Mouse (Mus musculus) testis, postnatal 14 days (tissue): ENCODE data around the gene Supt5.

ENCODE experiments used
- DNase-seq: peaks from one replicate; pipeline ENCODE4 v3.0.0; 2021; ENCODE audit warnings: low spot score

Gene Supt5

GRCm38 (mm10) chr7:28301616-28302433 is 36.7 kb downstream of the Supt5 start, which contains the start of gene Dll3:
Dll3 (minus strand) TSS chr7:28302238.
- DNase-seq, result peak; percentile 65

DNA sequence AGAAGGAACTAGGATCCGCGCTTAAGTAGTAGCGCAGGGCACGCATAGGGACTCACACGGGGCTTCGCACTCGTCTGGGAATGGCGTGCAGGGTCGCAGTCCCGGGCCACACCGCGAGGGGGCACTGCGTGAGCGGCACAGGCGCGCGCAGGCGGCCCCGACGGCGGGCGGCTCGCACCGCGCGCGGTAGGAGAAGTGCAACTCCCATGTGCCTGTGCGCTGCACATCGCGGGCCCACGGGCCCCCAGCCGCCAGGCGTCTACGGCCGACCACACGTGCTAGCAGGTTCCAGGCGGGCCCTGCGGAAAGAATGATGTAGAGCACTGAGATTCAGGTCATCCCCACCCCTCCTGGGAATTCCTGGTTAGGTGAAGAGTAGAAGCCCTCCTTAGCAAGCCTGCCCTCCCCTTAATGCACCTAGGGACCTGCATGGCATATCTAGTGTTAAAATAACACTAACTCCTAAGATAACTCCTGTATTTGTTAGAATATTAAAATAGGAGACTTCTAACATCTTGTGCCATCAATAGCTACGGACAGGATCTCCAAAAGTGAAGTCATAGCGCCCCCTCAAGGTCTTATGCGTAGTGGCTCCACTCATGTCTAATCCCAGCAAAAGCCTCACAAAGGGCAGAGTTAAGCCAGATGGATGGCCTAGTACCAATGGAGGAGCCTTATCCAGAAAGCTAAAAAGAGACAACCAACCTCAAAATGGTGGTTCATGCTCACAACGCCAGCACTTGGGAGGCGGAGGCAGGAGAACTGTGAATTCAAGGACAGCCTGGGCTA is 39.5 kb downstream of the Supt5 start:
- DNase-seq, result peak; percentile 52

DNA sequence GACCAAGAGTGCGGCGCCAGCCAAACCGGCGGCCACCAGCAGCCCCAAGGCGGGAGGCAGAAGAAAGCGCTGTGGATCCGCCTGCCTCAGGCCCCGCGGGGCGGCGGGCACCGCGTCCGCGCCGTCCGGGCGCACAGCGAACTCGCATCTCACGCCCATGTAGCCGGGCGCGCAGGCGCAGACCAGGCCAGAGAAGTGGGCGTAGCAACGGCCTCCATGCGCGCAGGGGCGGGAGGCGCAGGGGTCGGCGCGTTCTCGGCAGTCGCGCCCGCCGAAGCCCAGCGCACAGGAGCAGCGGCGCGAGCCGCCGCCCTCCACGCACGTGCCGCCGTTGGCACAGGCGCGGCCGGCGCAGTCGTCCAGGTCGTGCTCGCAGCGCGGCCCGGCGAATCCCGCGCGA is 44.1 kb downstream of the Supt5 start:
- peak; percentile 88 for DNase-seq

- DNase-seq, result no peak
These were observed 47.6 kb downstream of the Supt5 start, which contains the start of gene Selenov for GRCm38 (mm10) chr7:28290638-28291590. Selenov (minus strand) TSS chr7:28291186.

DNA sequence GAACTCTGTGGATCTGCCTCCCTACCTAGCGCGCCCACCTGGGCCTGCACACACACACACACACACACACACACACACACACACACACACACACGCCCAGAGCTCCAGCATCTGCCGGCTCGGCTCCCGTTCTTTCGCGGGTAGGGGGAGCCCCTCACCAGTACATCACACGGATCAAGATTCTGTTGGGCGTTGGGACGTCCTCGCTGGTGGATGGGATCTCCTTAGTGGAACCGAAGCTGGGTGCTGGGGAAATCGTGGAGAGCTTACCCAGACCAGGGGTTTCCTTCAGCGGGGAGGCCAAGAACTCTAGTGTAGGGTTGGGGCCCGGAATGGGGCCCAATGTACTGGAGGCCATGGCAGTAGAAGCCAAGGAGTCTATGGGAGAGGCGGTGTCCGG is 48.4 kb downstream of the Supt5 start:
- DNase-seq, result no peak

GRCm38 (mm10) chr7:28280630-28281029 is 57.9 kb downstream of the Supt5 start:
- DNase-seq, result no peak

- no peak for DNase-seq
These were observed 60.3 kb downstream of the Supt5 start for GRCm38 (mm10) chr7:28278279-28278652.

DNA sequence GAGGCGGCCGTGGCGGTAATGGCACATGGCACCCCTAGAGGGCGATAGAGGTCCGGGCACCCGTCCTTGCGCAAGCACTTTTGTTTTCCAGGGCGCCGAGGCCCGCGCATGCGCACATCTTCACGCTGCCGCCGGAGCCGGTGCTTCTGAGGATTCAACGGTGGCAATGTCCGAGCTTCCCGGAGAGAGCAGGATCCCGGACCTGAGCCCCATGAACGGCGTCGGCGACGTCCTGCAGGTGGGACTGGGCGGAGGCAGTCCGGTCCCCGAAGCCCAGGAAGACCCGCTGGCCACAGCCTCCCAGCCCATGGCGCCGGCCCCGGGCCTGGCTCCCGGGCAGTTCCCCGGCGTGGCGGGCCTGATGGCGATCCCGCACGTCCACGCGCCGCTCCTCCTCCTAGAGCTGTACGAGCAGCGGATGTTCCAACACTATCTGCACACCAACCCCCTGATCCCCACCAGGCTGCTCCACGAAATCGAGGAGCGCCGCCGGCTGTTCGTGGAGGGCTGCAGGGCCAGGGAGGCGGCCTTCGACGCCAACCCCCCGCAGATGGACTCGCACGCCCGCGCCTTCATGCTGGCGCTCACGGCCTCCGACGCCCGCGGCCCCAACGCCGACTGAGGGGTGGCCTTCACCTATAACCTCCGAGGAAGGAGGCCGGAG is 60.8 kb downstream of the Supt5 start, which contains the start of gene Eid2b:
Gene Eid2b (plus strand): TSS at position 125 of the 664 bp plus-strand sequence.
- peak; percentile 95 for DNase-seq

- DNase-seq, result no peak
These were observed 61.3 kb downstream of the Supt5 start for GRCm38 (mm10) chr7:28277237-28277614.

DNA sequence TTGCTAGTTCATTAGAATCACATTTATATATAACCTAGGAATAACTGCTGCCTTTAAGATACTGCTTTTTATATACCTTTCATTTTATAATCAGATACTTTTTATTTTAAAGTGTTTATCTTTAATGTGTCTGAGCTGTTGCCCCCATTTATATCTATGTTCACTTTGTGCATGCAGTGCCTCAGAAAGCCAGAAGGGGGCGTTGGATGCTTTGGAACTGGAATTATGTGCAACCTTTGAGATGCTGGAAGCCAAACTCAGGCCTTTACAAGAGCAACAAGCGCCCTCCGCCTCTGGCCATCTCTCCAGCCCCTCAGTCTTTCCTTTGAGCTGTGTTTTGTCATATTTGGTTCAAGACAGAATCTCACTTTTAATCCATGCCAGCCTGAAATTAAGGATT is 66.8 kb downstream of the Supt5 start:
- no peak for DNase-seq

- DNase-seq, result no peak
These were observed 69.2 kb downstream of the Supt5 start for GRCm38 (mm10) chr7:28269355-28269754.

GRCm38 (mm10) chr7:28268576-28268975 is 70.0 kb downstream of the Supt5 start:
- DNase-seq, result no peak

DNA sequence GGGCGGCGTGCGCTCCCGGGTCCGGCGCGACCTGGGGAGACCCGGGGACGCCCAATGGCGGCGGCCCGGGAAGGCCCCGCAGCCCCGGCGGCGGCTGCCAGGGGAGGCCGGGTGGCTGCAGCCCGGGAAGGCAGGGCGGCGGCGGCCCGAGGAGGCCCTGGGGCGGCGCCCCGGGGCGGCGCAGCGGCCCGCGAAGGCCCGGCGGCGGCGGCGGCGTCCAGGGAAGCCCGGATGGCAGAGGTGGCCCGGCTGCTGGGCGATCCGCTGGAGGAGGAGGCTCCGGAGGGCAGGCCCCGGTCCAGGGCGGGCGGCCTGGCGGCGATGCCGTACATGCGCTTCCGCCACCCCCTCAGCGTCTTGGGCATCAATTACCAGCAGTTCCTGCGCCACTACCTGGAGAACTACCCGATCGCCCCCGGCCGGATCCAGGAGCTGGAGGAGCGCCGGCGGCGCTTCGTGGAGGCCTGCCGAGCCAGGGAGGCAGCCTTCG is 70.5 kb downstream of the Supt5 start:
- peak; percentile 77 for DNase-seq

GRCm38 (mm10) chr7:28267129-28268041 is 71.2 kb downstream of the Supt5 start, which contains the start of gene Eid2:
Eid2 (plus strand) TSS chr7:28267881.
- DNase-seq, result peak; percentile 91

DNA sequence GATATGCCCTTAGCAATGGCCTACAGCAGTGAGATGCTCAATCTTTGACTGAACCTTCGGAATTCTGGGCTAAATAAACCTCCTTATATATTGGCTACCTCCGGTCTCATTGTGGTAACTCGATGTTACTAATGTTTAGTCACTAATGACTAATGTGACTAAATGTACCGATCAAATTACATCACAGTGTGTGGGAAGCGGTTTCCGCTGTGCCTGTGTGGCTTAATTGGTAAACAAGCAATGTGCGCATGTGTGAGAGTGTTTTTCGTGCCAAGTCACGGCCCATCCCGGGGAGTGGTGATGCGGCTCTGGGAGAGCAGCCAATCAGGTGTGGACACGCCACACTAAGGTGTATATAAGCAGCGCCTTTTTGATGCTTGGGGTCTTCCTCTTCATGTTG is 73.2 kb downstream of the Supt5 start:
- no peak for DNase-seq
